Mouse (Mus musculus) spleen, adult 2 months (tissue): ENCODE measurements around the gene Pknox2.

ENCODE experiments used
- CTCF ChIP-seq: fragments of 200-500 bp; IDR thresholded peaks from 2 replicates; pipeline ENCODE4 v1.5.1; 2011; ENCODE audit warnings: mild to moderate bottlenecking, inconsistent platforms; ENCODE audit not compliant: insufficient read depth, insufficient read length, insufficient replicate concordance; ENCODE audit errors: extremely low read depth
- POLR2A ChIP-seq: fragments of 200-500 bp; IDR thresholded peaks from 2 replicates; pipeline ENCODE4 v1.6.1; 2011; ENCODE audit warnings: low read depth, low read length, inconsistent platforms

DNA sequence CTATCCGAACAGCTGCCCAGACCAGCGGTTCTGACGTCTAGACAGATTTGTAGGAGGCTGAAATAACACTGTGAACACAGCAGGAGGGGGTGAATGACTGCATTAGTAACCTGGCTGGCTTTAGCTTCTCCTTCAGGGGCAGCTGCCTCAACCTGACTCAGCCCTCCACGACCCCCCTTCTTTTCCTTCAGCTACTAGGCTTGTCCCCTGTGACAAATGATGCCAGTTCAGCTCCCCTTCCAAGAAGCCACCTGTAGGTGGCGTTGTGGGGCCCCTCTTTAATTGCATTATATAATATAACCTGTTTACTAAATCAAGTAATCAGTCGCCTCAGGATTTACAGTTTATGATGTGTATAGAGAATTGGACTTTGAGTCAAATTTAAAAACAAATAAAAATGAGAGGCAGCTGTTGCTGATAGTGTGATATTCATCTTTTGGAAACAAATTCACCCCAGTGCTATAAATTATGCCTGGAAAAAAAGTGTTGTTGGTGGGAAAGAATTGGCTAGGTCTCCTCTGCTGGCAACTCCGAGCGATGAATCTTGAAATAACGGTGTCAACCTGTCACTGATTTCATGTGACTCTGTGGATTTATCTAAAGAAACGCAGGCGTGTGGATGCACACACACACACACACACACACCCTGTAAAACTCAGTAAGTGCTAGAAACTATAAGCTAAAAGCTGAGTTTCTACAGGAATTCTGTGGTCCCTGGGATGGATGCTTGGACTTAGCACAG is 173.6 kb downstream of the Pknox2 start:
- TF ChIP-seq CTCF: no peak
- no peak for TF ChIP-seq POLR2A
